ENCODE assay signal across 30 mouse cellular contexts in the genomic region with DNA sequence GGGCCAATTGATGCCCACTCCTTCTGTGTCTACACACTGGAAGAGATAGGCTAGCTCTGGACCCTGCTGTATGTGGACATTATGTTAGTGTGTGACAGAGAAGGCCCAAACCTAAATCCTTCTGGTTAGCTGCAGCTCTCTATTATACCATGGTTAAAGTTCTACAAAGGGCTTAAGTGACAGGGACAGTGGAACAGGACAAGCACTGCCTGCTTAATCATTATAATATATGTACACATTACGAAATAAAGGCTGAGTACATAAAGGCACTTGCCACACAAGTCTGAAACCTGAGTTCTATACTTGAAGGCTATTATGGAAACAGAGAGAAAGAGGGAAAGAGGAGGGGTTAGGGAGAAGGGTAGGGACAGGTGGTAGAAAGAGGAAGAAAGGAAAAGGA. TPM values are rescaled to one million over a fixed set of nuclear protein-coding genes. Genes with fewer than 3 reads are reported as not detected.
DNase-seq lines count a peak whose midpoint lies in the region; ATAC-seq and TF ChIP-seq lines count a peak whose summit lies in the region.
"Had no signal": no experiment of that assay in that cellular context is flagged by ENCODE, and none has a peak within 500 bp of the region (broad histone marks: within the 10 kb centered on the region; RNA-seq: fewer than 3 reads in every experiment).

No protein-coding gene starts in this region.

- no peak overlapping the region for H3K27ac ChIP-seq in liver, adult 2 months (replicated peaks; ENCODE audit: insufficient read depth, low read depth, low read length)
- H3K27ac ChIP-seq in stomach, embryonic 14.5 days (ENCODE audit: low read length) = no peak overlapping the region
- no peak overlapping the region for H3K27ac ChIP-seq in stomach, postnatal 0 days (replicated peaks)
- H3K27ac ChIP-seq in liver, embryonic 15.5 days (replicated peaks) = no peak overlapping the region; the same call in 1 of the 2 replicates
- H3K27ac ChIP-seq: embryonic facial prominence, embryonic 10.5 days; embryonic facial prominence, embryonic 15.5 days; heart, embryonic 10.5 days; heart, embryonic 15.5 days; limb, embryonic 10.5 days; limb, embryonic 15.5 days; midbrain, embryonic 15.5 days; neural tube, embryonic 15.5 days had no signal

- H3K27me3 ChIP-seq in liver, adult 2 months (ENCODE audit: control insufficient read depth, insufficient read depth, low read length) = no peaks in the 10 kb centered on the region
- H3K27me3 ChIP-seq in stomach, embryonic 14.5 days (ENCODE audit: control insufficient read depth, insufficient read depth, low read length) = no peaks in the 10 kb centered on the region
- no peaks in the 10 kb centered on the region for H3K27me3 ChIP-seq in stomach, postnatal 0 days (ENCODE audit: control insufficient read depth, insufficient read depth, low read length)
- no peaks in the 10 kb centered on the region for H3K27me3 ChIP-seq in liver, embryonic 15.5 days
- H3K27me3 ChIP-seq: embryonic facial prominence, embryonic 15.5 days; heart, embryonic 15.5 days; limb, embryonic 15.5 days; midbrain, embryonic 15.5 days; neural tube, embryonic 15.5 days had no signal

- 27% methylated on average over 1 of the region's 1 CpGs for WGBS in liver, adult 2 months
- WGBS in stomach, embryonic 14.5 days = 60% methylated on average over 1 of the region's 1 CpGs
- WGBS in stomach, postnatal 0 days = 48% methylated on average over 1 of the region's 1 CpGs
- 40% methylated on average over 1 of the region's 1 CpGs for WGBS in liver, embryonic 15.5 days (ENCODE audit: insufficient replicate concordance)

- no peak overlapping the region for H3K9ac ChIP-seq in liver, adult 2 months (ENCODE audit: low read depth, low read length)
- no peak overlapping the region for H3K9ac ChIP-seq in stomach, embryonic 14.5 days (replicated peaks; ENCODE audit: low read depth, low read length)
- no peak overlapping the region for H3K9ac ChIP-seq in stomach, postnatal 0 days (ENCODE audit: low read length)
- H3K9ac ChIP-seq in liver, embryonic 15.5 days = no peak overlapping the region
- H3K9ac ChIP-seq: embryonic facial prominence, embryonic 15.5 days; heart, embryonic 15.5 days; limb, embryonic 15.5 days; midbrain, embryonic 15.5 days; neural tube, embryonic 15.5 days had no signal

- no peaks in the 10 kb centered on the region for H3K79me2 ChIP-seq in liver, adult 2 months (ENCODE audit: control insufficient read depth, insufficient read depth, low read length)

- H3K4me3 ChIP-seq in liver, adult 2 months (ENCODE audit: insufficient read depth, low read depth, low read length) = no peak overlapping the region
- no peak overlapping the region for H3K4me3 ChIP-seq in stomach, embryonic 14.5 days (ENCODE audit: low read depth, low read length)
- no peak overlapping the region for H3K4me3 ChIP-seq in stomach, postnatal 0 days (ENCODE audit: low read depth, low read length)
- no peak overlapping the region for H3K4me3 ChIP-seq in liver, embryonic 15.5 days (replicated peaks)
- H3K4me3 ChIP-seq: embryonic facial prominence, embryonic 10.5 days; embryonic facial prominence, embryonic 15.5 days; heart, embryonic 10.5 days; heart, embryonic 15.5 days; limb, embryonic 10.5 days; limb, embryonic 15.5 days; midbrain, embryonic 15.5 days; neural tube, embryonic 15.5 days had no signal

- TF ChIP-seq EP300 in stomach, postnatal 0 days (optimal IDR thresholded peaks at IDR 0.05) = no peak

- TF ChIP-seq CTCF in liver, adult 2 months (IDR thresholded peaks at IDR 0.05; ENCODE audit: low read depth, low read length) = no peak
- TF ChIP-seq CTCF in stomach, postnatal 0 days (IDR thresholded peaks at IDR 0.05; ENCODE audit: low read depth) = no peak

- no peak overlapping the region for H3K4me2 ChIP-seq in stomach, embryonic 14.5 days (replicated peaks; ENCODE audit: low read depth, low read length)
- H3K4me2 ChIP-seq in stomach, postnatal 0 days (replicated peaks; ENCODE audit: low read depth) = no peak overlapping the region
- no peak overlapping the region for H3K4me2 ChIP-seq in liver, embryonic 15.5 days
- H3K4me2 ChIP-seq: embryonic facial prominence, embryonic 15.5 days; heart, embryonic 15.5 days; limb, embryonic 15.5 days; midbrain, embryonic 15.5 days; neural tube, embryonic 15.5 days had no signal

- no peaks in the 10 kb centered on the region for H3K9me3 ChIP-seq in stomach, embryonic 14.5 days (ENCODE audit: control insufficient read depth, low read depth, low read length)
- no peaks in the 10 kb centered on the region for H3K9me3 ChIP-seq in stomach, postnatal 0 days (ENCODE audit: control insufficient read depth, low read length)
- H3K9me3 ChIP-seq in liver, embryonic 15.5 days (replicated peaks) = no peaks in the 10 kb centered on the region
- H3K9me3 ChIP-seq: embryonic facial prominence, embryonic 10.5 days; embryonic facial prominence, embryonic 15.5 days; heart, embryonic 10.5 days; heart, embryonic 15.5 days; limb, embryonic 10.5 days; limb, embryonic 15.5 days; midbrain, embryonic 15.5 days; neural tube, embryonic 15.5 days had no signal

- no peaks in the 10 kb centered on the region for H3K36me3 ChIP-seq in liver, adult 2 months (ENCODE audit: control insufficient read depth, insufficient read depth, low read length)
- no peaks in the 10 kb centered on the region for H3K36me3 ChIP-seq in stomach, embryonic 14.5 days (ENCODE audit: control insufficient read depth, insufficient read depth, low read length)
- no peaks in the 10 kb centered on the region for H3K36me3 ChIP-seq in stomach, postnatal 0 days (ENCODE audit: control insufficient read depth, insufficient read depth, low read length)
- H3K36me3 ChIP-seq in liver, embryonic 15.5 days (replicated peaks) = no peaks in the 10 kb centered on the region
- H3K36me3 ChIP-seq: embryonic facial prominence, embryonic 10.5 days; embryonic facial prominence, embryonic 15.5 days; G1E; heart, embryonic 10.5 days; heart, embryonic 15.5 days; limb, embryonic 10.5 days; limb, embryonic 15.5 days; midbrain, embryonic 15.5 days; neural tube, embryonic 15.5 days had no signal

- no peak for TF ChIP-seq POLR2A in liver, adult 2 months (IDR thresholded peaks at IDR 0.05; ENCODE audit: extremely low read depth, insufficient read depth, low read length)

- DNase-seq in liver, adult 2 months (ENCODE audit: extremely low read depth, low read depth, low spot score) = peak; percentile 47
- DNase-seq in liver = no peak
- no peak for DNase-seq in stomach, postnatal 0 days (ENCODE audit: low spot score)
- DNase-seq in right cerebral cortex, postnatal 4 days = no peak
- DNase-seq in gastrocnemius, postnatal 4 days (ENCODE audit: low spot score in 2 of 2) = no peak
- DNase-seq: adrenal gland, postnatal 10 days; cerebellum, adult 8-10 months; cerebellum, postnatal 25 days; gastrocnemius, postnatal 14 days; heart, adult 11 months; kidney, adult 9 months; kidney, postnatal 10 days; layer of hippocampus, postnatal 36 days; right cerebral cortex, postnatal 25 days; spleen, adult 18-20 months; thymus, adult 18-20 months; thymus, postnatal 4 days had no signal

- peak; percentile 63; the same call in 1 of the 2 replicates for ATAC-seq in stomach, embryonic 14.5 days (ENCODE audit: insufficient number of reproducible peaks, insufficient read depth, low FRiP score, low read depth)
- no peak for ATAC-seq in stomach, postnatal 0 days (ENCODE audit: low FRiP score, low TSS enrichment)
- ATAC-seq in liver, embryonic 15.5 days (ENCODE audit: insufficient read depth) = peak; percentile 83
- ATAC-seq: forebrain, embryonic 14.5 days; hindbrain, embryonic 16.5 days; midbrain, embryonic 15.5 days had no signal

- H3K4me1 ChIP-seq in liver, adult 2 months (ENCODE audit: control insufficient read depth, insufficient read depth, low read length) = no peaks in the 10 kb centered on the region; the same call in 1 of the 2 replicates
- H3K4me1 ChIP-seq in stomach, embryonic 14.5 days (ENCODE audit: control insufficient read depth, insufficient read depth, low read length) = peaks cover 14% of the 10 kb centered on the region; the same call in 1 of the 2 replicates
- no peaks in the 10 kb centered on the region for H3K4me1 ChIP-seq in stomach, postnatal 0 days (replicated peaks; ENCODE audit: control insufficient read depth, insufficient read depth)
- no peaks in the 10 kb centered on the region for H3K4me1 ChIP-seq in liver, embryonic 15.5 days (replicated peaks)
- H3K4me1 ChIP-seq: embryonic facial prominence, embryonic 10.5 days; embryonic facial prominence, embryonic 15.5 days; heart, embryonic 10.5 days; heart, embryonic 15.5 days; limb, embryonic 10.5 days; limb, embryonic 15.5 days; midbrain, embryonic 15.5 days; neural tube, embryonic 15.5 days had no signal

RNA-seq across cellular contexts. Expression of a gene that starts 55.2 kb away (rescaled TPM):
- 24.6 and 28.1 TPM in 2 replicates for total RNA-seq in liver, adult 2 months (2014; rRNA removed)
- polyA plus RNA-seq in liver, adult 2 months (2012; rRNA removed) = 13.3 and 15.4 TPM in 2 replicates
- 43.6 and 45.9 TPM in 2 replicates for polyA plus RNA-seq in stomach, embryonic 14.5 days (2014; fragmentation: Nextera tagmentation; extraction: Ambion mirVana)
- 41.3 and 45.1 TPM in 2 replicates for polyA plus RNA-seq in stomach, postnatal 0 days (2015; fragmentation: Nextera tagmentation; extraction: Ambion mirVana)
- polyA plus RNA-seq in liver, embryonic 15.5 days (2015; fragmentation: Nextera tagmentation; extraction: Ambion mirVana) = 14.3 TPM in 2 replicates
- total RNA-seq in gastrocnemius, postnatal 4 days (2021) = 10 to 100 TPM; 32.0 to 34.5 TPM
